Mouse (Mus musculus): ENCODE results near the gene Rps21. TPM values are rescaled to one million over a fixed set of nuclear protein-coding genes. Genes with fewer than 3 reads are reported as not detected.

Rps21 gene
- polyA plus RNA-seq, 1 experiment: 2,462 TPM

- Histone ChIP-seq H3K4me3 (ENCODE audit: insufficient read depth, low read length) (no peak overlapping the region), H3K27ac (ENCODE audit: insufficient read depth, low read length) (no peak overlapping the region)
- no peak for TF ChIP-seq CTCF (IDR thresholded peaks at IDR 0.05; ENCODE audit: extremely low read depth, insufficient read depth, low read length)
- no peak for TF ChIP-seq POLR2A (IDR thresholded peaks at IDR 0.05; ENCODE audit: extremely low read depth, insufficient read depth, low read length)
Observed at GRCm38 (mm10) chr2:180267955-180268354, 10.8 kb downstream of the Rps21 start.

GRCm38 (mm10) chr2:180269329-180269728 is 12.2 kb downstream of the Rps21 start:
- Histone ChIP-seq H3K27ac (ENCODE audit: insufficient read depth, low read length) (no peak overlapping the region), H3K4me1 (ENCODE audit: control insufficient read depth, insufficient read depth, low read length) (peaks cover 8% of the 10 kb centered on the region; the same call in 1 of the 2 replicates), H3K4me3 (ENCODE audit: insufficient read depth, low read length) (no peak overlapping the region)
- no peak for TF ChIP-seq POLR2A (IDR thresholded peaks at IDR 0.05; ENCODE audit: extremely low read depth, insufficient read depth, low read length)
- no peak for TF ChIP-seq CTCF (IDR thresholded peaks at IDR 0.05; ENCODE audit: extremely low read depth, insufficient read depth, low read length)

More at GRCm38 (mm10) chr2:180267955-180268354, 10.8 kb downstream of the Rps21 start:
- H3K4me1 ChIP-seq (ENCODE audit: control insufficient read depth, insufficient read depth, low read length): peaks cover 8% of the 10 kb centered on the region; the same call in 1 of the 2 replicates

- TF ChIP-seq CTCF (IDR thresholded peaks at IDR 0.05; ENCODE audit: extremely low read depth, insufficient read depth, low read length) (no peak), POLR2A (IDR thresholded peaks at IDR 0.05; ENCODE audit: extremely low read depth, insufficient read depth, low read length) (no peak)
- H3K4me1 ChIP-seq (ENCODE audit: control insufficient read depth, insufficient read depth, low read length): peaks cover 8% of the 10 kb centered on the region; the same call in 1 of the 2 replicates
- no peak overlapping the region for H3K4me3 ChIP-seq (ENCODE audit: insufficient read depth, low read length)
- H3K27ac ChIP-seq (ENCODE audit: insufficient read depth, low read length): no peak overlapping the region
Observed at GRCm38 (mm10) chr2:180270537-180271255, 13.5 kb downstream of the Rps21 start.

GRCm38 (mm10) chr2:180271804-180272395 is 14.7 kb downstream of the Rps21 start:
- H3K4me3 ChIP-seq (ENCODE audit: insufficient read depth, low read length): peak overlapping the region; percentile 44; the same call in 1 of the 2 replicates
- no peak overlapping the region for H3K27ac ChIP-seq (ENCODE audit: insufficient read depth, low read length)
- TF ChIP-seq CTCF (IDR thresholded peaks at IDR 0.05; ENCODE audit: extremely low read depth, insufficient read depth, low read length) (no peak), POLR2A (IDR thresholded peaks at IDR 0.05; ENCODE audit: extremely low read depth, insufficient read depth, low read length) (no peak)
- peaks cover 6% of the 10 kb centered on the region; the same call in 1 of the 2 replicates for H3K4me1 ChIP-seq (ENCODE audit: control insufficient read depth, insufficient read depth, low read length)

GRCm38 (mm10) chr2:180272884-180273321 is 15.7 kb downstream of the Rps21 start:
- Histone ChIP-seq H3K4me1 (ENCODE audit: control insufficient read depth, insufficient read depth, low read length) (peaks cover 6% of the 10 kb centered on the region; the same call in 1 of the 2 replicates), H3K27ac (ENCODE audit: insufficient read depth, low read length) (no peak overlapping the region), H3K4me3 (ENCODE audit: insufficient read depth, low read length) (peak overlapping the region; percentile 44)
- TF ChIP-seq CTCF (IDR thresholded peaks at IDR 0.05; ENCODE audit: extremely low read depth, insufficient read depth, low read length): no peak
- no peak for TF ChIP-seq POLR2A (IDR thresholded peaks at IDR 0.05; ENCODE audit: extremely low read depth, insufficient read depth, low read length)

GRCm38 (mm10) chr2:180273394-180274244 is 16.4 kb downstream of the Rps21 start, which contains the start of gene Cables2:
TSS of gene Cables2 (minus strand) at chr2:180273496.
- TF ChIP-seq POLR2A (IDR thresholded peaks at IDR 0.05; ENCODE audit: extremely low read depth, insufficient read depth, low read length) (peak; percentile 48; the same call in 1 of the 2 replicates), CTCF (IDR thresholded peaks at IDR 0.05; ENCODE audit: extremely low read depth, insufficient read depth, low read length) (no peak)
- peak within 1 kb of the TSS; percentile 44 for H3K4me3 ChIP-seq (ENCODE audit: insufficient read depth, low read length)
- H3K27ac ChIP-seq (ENCODE audit: insufficient read depth, low read length): no peak within 1 kb of the TSS
- peaks cover 6% of the 10 kb centered on the region; the same call in 1 of the 2 replicates for H3K4me1 ChIP-seq (ENCODE audit: control insufficient read depth, insufficient read depth, low read length)

- H3K27ac ChIP-seq (ENCODE audit: insufficient read depth, low read length): no peak overlapping the region
- TF ChIP-seq POLR2A (IDR thresholded peaks at IDR 0.05; ENCODE audit: extremely low read depth, insufficient read depth, low read length) (no peak), CTCF (IDR thresholded peaks at IDR 0.05; ENCODE audit: extremely low read depth, insufficient read depth, low read length) (no peak)
- H3K4me1 ChIP-seq (ENCODE audit: control insufficient read depth, insufficient read depth, low read length): peaks cover 6% of the 10 kb centered on the region; the same call in 1 of the 2 replicates
- no peak overlapping the region for H3K4me3 ChIP-seq (ENCODE audit: insufficient read depth, low read length)
Observed at GRCm38 (mm10) chr2:180274523-180274922, 17.3 kb downstream of the Rps21 start.

- Histone ChIP-seq H3K4me1 (ENCODE audit: control insufficient read depth, insufficient read depth, low read length) (peaks cover 6% of the 10 kb centered on the region; the same call in 1 of the 2 replicates), H3K4me3 (ENCODE audit: insufficient read depth, low read length) (no peak overlapping the region), H3K27ac (ENCODE audit: insufficient read depth, low read length) (no peak overlapping the region)
- TF ChIP-seq CTCF (IDR thresholded peaks at IDR 0.05; ENCODE audit: extremely low read depth, insufficient read depth, low read length) (peak; percentile 88), POLR2A (IDR thresholded peaks at IDR 0.05; ENCODE audit: extremely low read depth, insufficient read depth, low read length) (no peak)
Observed at GRCm38 (mm10) chr2:180275836-180276235, 18.7 kb downstream of the Rps21 start.

GRCm38 (mm10) chr2:180276385-180276784 is 19.2 kb downstream of the Rps21 start:
- TF ChIP-seq POLR2A (IDR thresholded peaks at IDR 0.05; ENCODE audit: extremely low read depth, insufficient read depth, low read length) (no peak), CTCF (IDR thresholded peaks at IDR 0.05; ENCODE audit: extremely low read depth, insufficient read depth, low read length) (no peak)
- no peak overlapping the region for H3K27ac ChIP-seq (ENCODE audit: insufficient read depth, low read length)
- H3K4me1 ChIP-seq (ENCODE audit: control insufficient read depth, insufficient read depth, low read length): peaks cover 5% of the 10 kb centered on the region; the same call in 1 of the 2 replicates
- no peak overlapping the region for H3K4me3 ChIP-seq (ENCODE audit: insufficient read depth, low read length)
